Mouse (Mus musculus): Measurements from ENCODE around the gene Kcnq4.

The Kcnq4 gene

GRCm38 (mm10) chr4:120725516-120726090 lies 22.8 kb downstream of the Kcnq4 start:
- no peak for DNase-seq (ENCODE audit: low spot score)

DNA sequence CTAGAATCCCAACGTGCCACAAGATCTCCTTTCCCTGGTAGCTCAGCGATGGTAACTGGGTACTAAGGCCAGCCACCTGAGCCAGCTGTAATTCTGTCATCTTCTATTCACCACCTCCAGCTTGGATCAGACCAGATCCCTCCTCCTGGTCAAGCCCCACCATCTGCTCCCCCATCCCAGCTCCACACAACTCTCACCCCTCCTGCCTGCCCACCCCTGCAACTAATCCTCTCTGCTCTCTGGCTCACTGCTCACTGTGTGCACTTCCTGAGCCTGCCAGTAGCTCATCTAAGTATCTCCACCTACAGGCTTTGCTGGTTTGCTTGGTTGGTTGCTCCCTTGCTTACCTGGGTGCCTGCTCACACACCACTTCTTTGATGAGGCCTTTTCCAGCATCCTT lies 26.8 kb downstream of the Kcnq4 start:
- no peak for DNase-seq (ENCODE audit: low spot score)

DNA sequence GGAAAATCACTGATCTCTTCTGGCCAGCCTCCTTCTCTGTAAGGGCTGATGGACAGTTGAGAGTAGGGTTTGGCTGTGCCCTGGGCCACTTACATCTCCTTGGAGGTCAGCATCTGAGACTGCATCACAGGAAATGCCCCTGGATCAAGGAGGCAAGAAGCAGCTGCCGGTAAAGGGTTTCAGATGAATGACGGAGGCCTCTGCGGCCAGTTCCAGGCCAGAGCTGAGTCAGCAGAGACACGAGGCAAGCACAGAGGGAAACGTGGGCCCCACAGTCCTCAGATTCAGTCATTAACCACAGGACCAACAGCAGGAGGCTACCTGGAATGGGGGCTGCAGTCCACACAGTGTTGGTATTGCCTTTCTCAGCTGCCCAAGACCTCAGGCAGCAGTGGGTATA lies 29.3 kb downstream of the Kcnq4 start:
- no peak for DNase-seq (ENCODE audit: low spot score)

GRCm38 (mm10) chr4:120717591-120717990 lies 30.8 kb downstream of the Kcnq4 start:
- DNase-seq (ENCODE audit: low spot score), result no peak

DNA sequence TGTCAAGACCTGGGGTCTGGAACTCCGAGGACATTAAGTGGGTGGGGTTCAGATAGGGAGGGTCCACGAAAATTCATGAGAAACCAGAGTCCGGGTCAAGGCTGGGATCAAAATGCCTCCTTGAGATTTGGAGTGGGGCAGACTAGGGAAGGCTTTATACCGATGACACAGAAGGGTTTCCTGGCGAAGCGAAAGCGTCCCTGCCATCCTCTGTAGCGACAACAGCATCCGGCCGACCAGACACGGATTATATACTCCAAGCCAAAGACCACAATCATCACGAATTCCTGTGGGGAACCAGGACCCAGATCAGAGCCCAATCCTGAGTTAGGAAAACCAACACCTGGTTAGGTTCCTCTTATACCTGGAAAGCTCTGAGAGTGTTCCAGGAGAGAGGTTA lies 31.6 kb downstream of the Kcnq4 start:
- DNase-seq (ENCODE audit: low spot score), result no peak

DNA sequence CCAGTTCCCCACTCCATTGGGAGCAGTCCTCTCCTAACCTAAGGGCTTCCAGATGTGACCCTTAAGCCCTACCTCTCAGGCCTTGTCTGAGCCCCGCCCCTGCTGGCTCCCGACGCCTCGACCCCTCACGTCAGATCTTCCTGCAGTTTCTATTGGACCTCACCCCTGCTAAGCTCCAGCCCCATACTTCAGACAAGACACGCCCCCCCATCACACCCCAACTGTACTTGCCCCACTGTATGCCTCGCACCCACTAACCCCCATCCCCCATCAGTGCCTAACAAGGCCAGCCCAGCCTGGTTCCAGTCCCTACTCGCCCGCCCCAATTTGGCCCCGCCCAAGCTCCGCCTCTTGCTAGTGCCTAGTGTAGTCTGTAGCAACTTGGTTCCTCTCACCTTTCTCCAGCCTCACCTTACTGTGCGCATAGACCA lies 32.3 kb downstream of the Kcnq4 start:
- no peak for DNase-seq (ENCODE audit: low spot score)

DNA sequence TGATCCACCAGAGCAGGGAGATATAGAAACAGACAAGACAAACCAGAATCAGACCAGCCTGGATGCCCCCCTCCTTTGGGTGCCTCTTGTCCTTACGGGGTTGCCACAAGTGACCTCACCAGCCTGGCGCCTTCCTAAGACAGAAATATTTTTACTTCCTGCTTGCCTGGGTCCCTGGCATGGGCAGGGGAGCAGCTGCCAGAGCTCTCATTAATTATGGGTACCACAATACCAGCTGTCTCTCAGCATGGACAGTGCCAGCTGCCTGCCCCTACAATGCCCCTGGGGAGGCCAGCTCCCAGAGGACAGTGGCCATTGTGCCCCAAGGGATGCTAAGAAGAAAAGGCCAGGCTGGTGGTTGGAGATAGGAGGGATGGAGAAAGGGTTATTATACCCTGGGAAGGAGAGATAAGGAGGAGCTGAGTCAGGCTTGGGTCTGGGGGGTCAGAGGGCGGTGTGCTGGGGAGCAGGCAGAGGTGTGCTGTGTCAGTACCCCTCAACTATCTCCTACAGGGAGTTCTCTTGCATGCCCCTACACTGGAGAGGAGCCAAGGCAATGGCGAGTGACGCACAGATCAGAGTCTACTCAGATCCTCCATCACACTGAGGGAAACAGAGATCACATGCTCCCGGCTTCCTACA lies 34.4 kb downstream of the Kcnq4 start:
- no peak for DNase-seq (ENCODE audit: low spot score)

DNA sequence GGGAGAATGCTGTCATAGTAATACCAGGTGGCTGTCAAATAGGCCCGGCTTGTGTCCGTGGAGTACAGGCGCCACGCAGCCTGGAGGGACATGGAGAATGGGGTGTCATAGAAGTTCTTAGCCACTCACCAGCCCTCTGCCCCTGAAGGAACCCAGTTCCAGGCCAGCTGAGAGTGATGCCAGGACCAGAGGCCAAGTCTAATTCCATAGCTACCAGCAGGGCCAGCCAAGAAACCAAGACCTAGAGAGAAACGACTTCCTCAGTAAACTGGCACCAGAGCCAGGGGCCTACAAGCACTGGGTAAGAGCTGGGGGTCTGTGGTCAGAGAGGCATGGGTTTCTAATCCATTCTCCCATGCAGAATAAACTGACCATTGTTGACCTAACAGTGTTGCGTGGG lies 35.4 kb downstream of the Kcnq4 start:
- DNase-seq (ENCODE audit: low spot score), result no peak

DNA sequence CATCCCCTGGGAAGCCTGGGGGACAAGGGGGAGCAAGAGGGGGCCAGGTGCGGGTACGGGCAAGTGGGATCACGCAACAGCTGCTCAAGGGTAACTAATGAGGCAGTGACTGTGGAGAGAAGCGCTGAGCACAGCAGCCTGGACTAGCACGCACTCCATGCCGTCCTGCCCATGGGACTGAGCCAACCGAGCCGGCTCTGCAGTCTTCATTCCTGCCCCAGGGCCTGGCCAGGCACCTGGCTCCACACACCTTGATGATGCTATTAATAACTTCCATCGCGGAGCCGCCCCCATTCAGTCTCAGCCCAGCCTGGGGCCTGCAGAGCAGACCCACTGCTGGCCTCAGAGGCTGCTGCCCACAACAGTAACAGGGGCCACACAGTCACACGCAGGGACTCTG lies 36.2 kb downstream of the Kcnq4 start:
- no peak for DNase-seq (ENCODE audit: low spot score)

- DNase-seq (ENCODE audit: low spot score), result no peak
Measured at GRCm38 (mm10) chr4:120702511-120702910, 45.9 kb downstream of the Kcnq4 start.

DNA sequence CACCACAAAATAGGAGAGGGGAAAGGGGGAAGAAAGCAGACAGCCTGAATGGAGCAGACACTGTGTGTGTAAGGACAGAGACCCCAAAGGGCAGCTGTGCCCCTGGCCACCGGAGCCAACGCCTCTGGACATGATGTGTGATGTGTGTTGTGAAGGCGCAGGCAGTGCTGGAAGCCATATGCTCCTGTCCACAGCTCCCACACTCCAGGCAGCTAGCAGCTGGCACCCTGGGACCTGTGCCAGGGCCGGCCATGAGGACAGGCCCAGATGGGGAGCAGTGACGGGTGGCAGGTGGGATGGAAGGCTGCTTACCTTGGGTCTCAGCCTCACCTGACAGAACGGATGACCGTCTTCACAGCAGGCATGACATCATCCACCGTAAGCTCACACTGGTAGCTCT lies 46.4 kb downstream of the Kcnq4 start:
- DNase-seq (ENCODE audit: low spot score), result no peak

- DNase-seq (ENCODE audit: low spot score), result no peak
Measured at GRCm38 (mm10) chr4:120701180-120701579, 47.2 kb downstream of the Kcnq4 start.

DNA sequence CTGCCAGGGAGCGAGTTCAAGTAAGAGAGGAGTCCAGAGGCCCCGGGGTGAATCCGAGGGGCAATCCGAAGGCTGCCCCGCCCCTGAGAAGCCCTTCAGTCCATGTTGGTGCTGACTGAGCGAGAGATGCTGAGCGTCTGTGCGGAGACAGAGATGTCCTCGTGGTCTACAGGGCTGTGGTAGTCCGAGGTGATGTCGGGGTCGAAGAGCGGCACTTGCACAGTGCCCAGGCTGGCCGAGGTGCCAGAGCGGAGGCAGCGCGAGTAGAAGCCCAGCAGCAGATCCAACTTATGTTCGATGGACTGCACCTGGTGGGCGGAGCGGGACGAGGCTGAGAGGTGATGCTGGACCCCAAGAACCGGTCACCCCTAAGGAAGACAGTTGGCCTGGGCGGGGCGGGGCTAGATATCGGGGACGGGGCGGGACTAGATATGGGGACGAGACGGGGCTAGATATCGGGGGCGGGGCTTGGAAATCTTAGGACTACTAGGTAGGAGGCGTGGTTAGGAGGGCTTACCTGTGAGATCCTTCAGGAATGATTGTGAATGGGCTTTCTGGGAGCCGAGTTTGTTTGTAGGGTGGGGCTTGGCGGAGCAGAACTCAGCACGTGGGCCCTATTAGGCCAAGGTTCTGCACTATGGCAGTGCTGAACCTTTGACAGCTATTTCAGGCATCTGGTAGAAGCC lies 50.5 kb downstream of the Kcnq4 start:
- no peak for DNase-seq (ENCODE audit: low spot score)

- DNase-seq (ENCODE audit: low spot score), result no peak
Measured at GRCm38 (mm10) chr4:120697353-120697752, 51.1 kb downstream of the Kcnq4 start.

DNA sequence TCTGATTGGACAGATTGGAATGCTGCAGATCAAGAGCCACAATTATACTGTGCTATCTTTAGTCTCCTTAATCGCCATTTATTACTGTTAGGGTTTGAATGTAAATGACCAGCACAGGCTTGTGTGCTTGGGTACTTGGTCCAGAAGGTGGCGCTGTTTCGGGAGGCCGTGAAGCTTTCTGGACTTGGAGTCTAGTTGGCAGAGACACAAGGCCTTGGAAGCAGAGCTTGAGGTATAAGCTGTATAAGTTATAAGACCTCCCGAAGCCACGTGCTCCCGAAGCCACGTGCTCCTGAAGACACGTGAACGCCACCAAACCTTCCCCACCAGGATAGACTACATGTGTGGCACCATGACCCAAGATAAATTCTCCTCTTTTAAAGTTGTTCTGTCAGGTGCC lies 55.7 kb downstream of the Kcnq4 start:
- DNase-seq (ENCODE audit: low spot score), result no peak

DNA sequence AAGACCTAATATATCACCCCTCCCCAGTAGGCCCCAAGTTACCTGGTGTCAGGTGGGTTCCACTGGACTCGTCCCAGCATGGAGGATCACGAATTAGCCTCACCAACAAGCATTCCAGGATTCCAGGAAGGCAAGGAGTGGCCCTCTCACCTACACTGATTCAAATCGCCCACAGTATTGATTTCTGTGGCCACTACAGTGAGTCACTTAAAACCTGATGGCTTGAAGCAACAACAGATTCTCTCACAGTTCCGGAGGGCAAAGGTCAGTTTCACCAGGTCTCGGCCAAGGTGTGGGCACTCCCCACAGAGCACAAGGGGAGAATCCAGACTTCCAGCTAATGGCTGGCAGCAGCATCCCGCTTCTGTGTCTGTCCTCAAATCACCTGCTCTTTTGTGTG lies 59.1 kb downstream of the Kcnq4 start:
- no peak for DNase-seq (ENCODE audit: low spot score)

DNA sequence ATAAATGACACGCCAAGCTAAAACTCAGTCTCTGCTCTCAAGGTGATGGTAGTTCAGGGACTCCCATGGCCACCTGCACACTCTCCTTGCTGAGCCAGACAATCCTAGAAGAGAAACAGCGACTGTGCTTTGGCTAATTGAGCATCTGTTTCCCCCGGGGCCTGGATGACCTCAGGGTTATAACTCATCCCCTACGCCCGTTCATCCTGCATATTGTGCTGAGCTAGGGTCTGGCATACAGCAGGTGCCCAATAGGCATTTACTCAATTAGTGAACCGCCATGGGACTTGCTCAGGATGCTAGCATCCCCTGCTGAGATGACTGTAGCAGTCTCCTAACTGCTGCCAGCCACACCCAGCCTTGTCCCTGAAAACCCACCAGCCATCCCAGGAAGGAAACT lies 61.1 kb downstream of the Kcnq4 start:
- no peak for DNase-seq (ENCODE audit: low spot score)

DNA sequence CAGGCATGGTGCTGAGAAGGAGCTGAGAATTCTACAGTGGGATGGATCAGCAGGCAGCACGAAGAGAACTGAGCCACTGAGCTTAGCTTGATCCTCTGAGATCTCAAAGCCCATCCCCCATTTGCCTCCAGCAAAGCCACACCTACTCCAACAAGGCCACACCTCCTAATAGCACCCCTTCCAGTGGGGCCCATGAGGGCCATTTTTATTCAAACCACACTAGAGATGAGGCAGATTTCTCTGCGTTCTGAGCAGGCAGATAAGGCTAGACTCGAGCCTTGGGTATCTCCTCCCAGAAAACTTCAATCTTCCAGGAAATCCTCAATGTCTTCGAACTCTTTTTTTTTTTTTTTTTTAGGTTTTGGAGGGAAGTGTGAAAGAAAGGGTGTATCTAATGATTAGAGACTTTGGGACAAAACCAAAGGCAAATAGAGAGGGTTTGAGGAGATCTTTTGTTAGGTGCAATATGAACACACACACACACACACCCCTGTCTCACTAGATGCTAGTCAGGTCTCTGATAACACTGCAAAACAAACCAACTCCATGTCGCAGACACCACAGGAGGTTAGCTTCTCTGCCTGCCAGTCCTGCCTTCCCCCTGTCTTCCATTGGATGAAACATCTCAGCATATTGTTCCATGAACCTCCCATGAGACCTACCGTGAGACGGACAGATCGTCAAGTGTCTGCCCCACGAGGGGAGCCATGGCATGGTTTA lies 65.0 kb downstream of the Kcnq4 start:
- no peak for DNase-seq (ENCODE audit: low spot score)

DNA sequence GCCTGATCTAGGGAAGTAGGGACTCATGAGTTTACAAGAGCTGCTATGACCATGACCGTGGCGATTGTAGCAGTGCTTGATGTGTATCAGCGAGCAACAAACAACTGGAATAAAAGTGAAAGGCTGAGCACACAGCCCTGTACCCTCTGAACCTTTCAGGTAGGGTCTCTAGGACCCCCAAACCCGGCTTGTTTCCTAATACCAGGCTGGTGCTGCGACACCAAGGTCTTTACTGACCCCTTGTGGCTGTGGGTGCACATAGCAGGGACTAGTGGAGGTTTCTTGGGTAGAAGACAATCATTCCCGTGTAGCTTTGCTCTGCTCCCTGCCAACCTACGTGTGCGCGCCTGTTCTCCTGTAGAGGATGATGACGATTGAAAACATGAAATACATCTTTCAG lies 66.2 kb downstream of the Kcnq4 start:
- no peak for DNase-seq (ENCODE audit: low spot score)

GRCm38 (mm10) chr4:120680953-120681352 lies 67.5 kb downstream of the Kcnq4 start:
- DNase-seq (ENCODE audit: low spot score), result no peak

- no peak for DNase-seq (ENCODE audit: low spot score)
Measured at GRCm38 (mm10) chr4:120675640-120676039, 72.8 kb downstream of the Kcnq4 start.

DNA sequence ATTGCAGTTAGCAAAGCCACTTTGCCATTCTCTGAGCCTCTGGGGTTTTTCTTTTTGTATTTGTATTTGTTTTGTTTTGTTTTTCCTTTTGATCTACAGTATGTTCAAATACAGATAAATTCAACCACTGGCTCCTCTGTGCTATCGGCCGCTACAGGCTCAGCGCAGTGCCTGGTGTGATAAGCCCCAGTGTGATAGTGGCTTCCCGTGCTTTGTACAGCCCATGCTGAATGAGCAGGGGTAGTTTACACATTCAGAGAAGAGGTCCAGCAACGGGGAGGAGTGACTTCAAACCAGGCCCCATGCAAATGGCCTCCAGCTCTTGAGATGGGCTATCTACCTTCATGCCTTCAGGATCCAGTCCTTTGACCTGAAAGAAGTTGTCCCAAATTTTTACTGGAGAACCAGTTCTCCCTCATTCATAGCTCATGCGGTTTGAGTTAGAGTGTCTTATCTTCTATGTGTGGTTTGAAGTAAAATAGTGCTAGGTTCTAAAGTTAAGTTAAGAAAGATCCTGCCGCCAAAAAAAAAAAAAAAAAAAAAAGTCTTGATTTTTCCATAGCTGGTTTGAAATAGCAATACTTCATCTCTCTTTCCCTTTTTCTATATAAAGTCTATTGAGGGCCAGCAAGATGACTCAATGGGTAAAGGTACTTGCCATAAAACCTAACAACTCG lies 73.5 kb downstream of the Kcnq4 start:
- no peak for DNase-seq (ENCODE audit: low spot score)
